Mouse (Mus musculus) stomach, embryonic 14.5 days (tissue): ENCODE measurements around the gene Mcoln1. TPM values are rescaled to one million over a fixed set of nuclear protein-coding genes. Genes with fewer than 3 reads are reported as not detected.
A peak's percentile ranks its signal among the peaks of the same experiment; 100 is the strongest.

ENCODE experiments used
- ATAC-seq: fragments of 200-750 bp; cut with Nextera tagmentation; 2 replicates; pipeline ENCODE4 v1.8.0; 2017; ENCODE audit warnings: low read depth, moderate TSS enrichment; ENCODE audit not compliant: insufficient number of reproducible peaks, insufficient read depth, low FRiP score
- H3K27ac ChIP-seq: fragments of 300-500 bp; sonication (generic); 2 replicates; pipeline ENCODE4 v1.5.1; 2014; ENCODE audit warnings: mild to moderate bottlenecking, low read length, moderate library complexity, mixed read lengths
- H3K27me3 ChIP-seq: fragments of 300-500 bp; sonication (generic); 2 replicates; pipeline ENCODE4 v1.6.1; 2014; ENCODE audit warnings: low read length, control low read depth, mixed read lengths; ENCODE audit not compliant: control insufficient read depth, insufficient read depth
- H3K36me3 ChIP-seq: fragments of 300-500 bp; sonication (generic); 2 replicates; pipeline ENCODE4 v1.6.1; 2014; ENCODE audit warnings: mild to moderate bottlenecking, control low read depth, low read length, moderate library complexity, mixed read lengths; ENCODE audit not compliant: control insufficient read depth, insufficient read depth
- H3K4me1 ChIP-seq: fragments of 300-500 bp; sonication (generic); 2 replicates; pipeline ENCODE4 v1.6.1; 2014; ENCODE audit warnings: low read length, control low read depth, mixed read lengths; ENCODE audit not compliant: control insufficient read depth, insufficient read depth
- H3K4me2 ChIP-seq: fragments of 300-500 bp; sonication (generic); replicated peaks from 2 replicates; pipeline ENCODE4 v1.6.1; 2014; ENCODE audit warnings: low read depth, low read length, control low read depth
- H3K4me3 ChIP-seq: fragments of 300-500 bp; sonication (generic); 2 replicates; pipeline ENCODE4 v1.5.1; 2014; ENCODE audit warnings: low read depth, low read length, control low read depth
- H3K9ac ChIP-seq: fragments of 300-500 bp; sonication (generic); replicated peaks from 2 replicates; pipeline ENCODE4 v1.6.1; 2014; ENCODE audit warnings: low read depth, mild to moderate bottlenecking, control low read depth, low read length, moderate library complexity, mixed read lengths
- H3K9me3 ChIP-seq: fragments of 300-500 bp; sonication (generic); 2 replicates; pipeline ENCODE4 v1.6.1; 2016; ENCODE audit warnings: low read depth, low read length, control low read depth; ENCODE audit not compliant: control insufficient read depth
- WGBS: fragments of 180-500 bp; shearing (Covaris S2); extraction: QIAGEN DNeasy Blood & Tissue Kit; methylation state at CpG from one replicate; pipeline ENCODE4 v1.1.7; 2014; 5-methylcytosine and 5-hydroxymethylcytosine counted together
- polyA plus RNA-seq: library from polyadenylated mRNA; unstranded; fragments of >200 nt; fragmentation: Nextera tagmentation; extraction: Ambion mirVana; gene quantifications from 2 replicates; pipeline ENCODE4 v1.2.1, GENCODE M21; 2014

The Mcoln1 gene
- polyA plus RNA-seq, 1 experiment from 2014 or later, result 34.3 TPM

DNA sequence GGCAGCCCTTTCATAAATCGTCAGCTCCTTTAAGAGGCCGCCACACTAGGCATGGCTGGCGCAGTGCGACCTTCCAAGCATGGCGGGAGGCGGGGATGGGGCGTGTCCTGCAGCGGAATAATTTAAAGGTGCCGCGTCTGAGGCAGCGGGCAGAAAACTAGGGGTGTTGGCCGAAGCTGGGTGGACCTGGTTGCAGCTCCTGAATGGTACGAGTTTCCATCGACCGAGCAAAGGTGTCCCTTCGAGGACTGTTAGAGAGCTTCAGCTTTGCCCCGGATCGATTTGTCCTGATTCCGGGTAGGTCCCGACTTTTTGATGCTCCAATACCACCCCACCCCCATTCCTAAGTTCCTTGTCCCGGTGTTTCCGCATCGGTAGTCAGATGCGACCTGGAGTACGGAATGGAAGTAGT lies 15.0 kb downstream of the Mcoln1 start, which contains the start of gene Pnpla6:
Gene Pnpla6 (plus strand): TSS at position 125 of the 412 bp plus-strand sequence.
- Histone ChIP-seq H3K9me3 (no peaks in the 10 kb centered on the region), H3K4me1 (no peaks in the 10 kb centered on the region), H3K27ac (peak within 1 kb of the TSS; percentile 70; the same call in 1 of the 2 replicates), H3K4me3 (peak within 1 kb of the TSS; percentile 52), H3K36me3 (peaks cover 15% of the 10 kb centered on the region), H3K27me3 (no peaks in the 10 kb centered on the region), H3K9ac (peak within 1 kb of the TSS; percentile 43), H3K4me2 (peak within 1 kb of the TSS; percentile 90)
- WGBS, result under 1% methylated on average over 25 of the region's 25 CpGs
- ATAC-seq, result peak; percentile 75

DNA sequence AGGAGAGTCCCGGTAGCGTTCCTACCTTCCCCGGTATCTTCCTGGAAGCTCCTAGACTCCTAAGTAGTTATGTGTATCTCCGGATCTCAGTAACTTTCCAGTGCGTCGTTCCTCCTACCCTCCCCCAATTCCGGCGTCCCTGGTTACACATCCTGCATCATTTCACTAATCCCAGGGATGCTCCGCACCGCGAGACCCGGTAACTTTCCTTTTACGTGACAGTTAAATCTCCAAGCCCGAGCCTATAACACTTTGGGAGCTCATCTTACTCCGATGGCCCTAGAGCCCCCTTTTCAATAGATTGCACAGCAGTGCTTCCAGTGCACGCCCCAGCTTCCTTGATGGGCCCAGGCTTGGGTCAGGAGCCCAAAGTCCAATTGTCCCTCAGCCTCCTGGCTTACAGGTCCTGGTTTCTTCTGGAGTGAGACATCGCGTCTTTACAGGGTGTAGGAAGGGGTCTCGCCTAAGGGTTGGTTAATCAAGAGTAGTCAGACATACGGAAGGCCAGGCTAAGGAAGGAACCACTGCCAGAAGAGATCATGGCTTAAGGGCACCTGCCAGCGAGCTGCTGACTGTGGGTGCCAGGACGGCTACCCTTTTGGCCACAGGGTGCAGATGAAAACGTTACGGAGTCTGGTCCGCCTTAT lies 15.6 kb downstream of the Mcoln1 start:
- Histone ChIP-seq H3K27ac (peak overlapping the region; percentile 70; the same call in 1 of the 2 replicates), H3K9me3 (no peaks in the 10 kb centered on the region), H3K4me2 (peak overlapping the region; percentile 90), H3K4me1 (no peaks in the 10 kb centered on the region), H3K4me3 (peak overlapping the region; percentile 52), H3K27me3 (no peaks in the 10 kb centered on the region), H3K36me3 (peaks cover 10% of the 10 kb centered on the region), H3K9ac (peak overlapping the region; percentile 43)
- ATAC-seq, result peak; percentile 12
- under 1% methylated on average over 25 of the region's 25 CpGs for WGBS

DNA sequence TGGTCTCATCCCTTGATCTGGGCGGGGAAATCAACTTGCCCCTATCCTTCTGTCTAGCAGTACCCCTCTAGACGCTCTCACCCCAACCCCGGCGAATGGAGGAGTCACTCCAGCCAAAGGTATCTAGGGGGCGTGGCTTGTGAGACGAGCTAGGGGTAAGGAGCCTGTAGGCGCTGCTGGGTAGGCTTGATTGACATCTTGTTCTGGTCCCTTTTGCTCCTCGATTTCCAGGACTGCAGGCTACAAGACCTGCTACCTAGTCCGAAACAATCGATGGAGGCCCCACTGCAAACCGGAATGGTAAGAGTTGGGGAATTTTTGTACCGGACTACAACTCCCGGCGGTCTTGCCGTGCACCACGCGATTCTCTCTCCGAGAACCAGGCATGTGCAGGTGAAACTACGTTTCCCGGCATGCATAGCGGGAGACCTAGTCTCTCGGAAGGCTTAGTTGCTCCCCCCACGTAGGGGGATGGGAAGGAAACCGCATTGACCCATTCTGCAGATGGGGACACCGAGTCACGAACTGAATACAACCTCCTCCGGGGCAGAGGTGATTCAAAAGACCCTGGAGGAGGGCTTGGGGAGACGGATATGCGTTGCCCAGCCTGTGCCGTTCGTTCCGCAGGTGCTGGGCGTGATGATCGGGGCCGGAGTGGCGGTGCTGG lies 16.3 kb downstream of the Mcoln1 start:
- Histone ChIP-seq H3K9me3 (no peaks in the 10 kb centered on the region), H3K27me3 (no peaks in the 10 kb centered on the region), H3K27ac (peak overlapping the region; percentile 70), H3K9ac (peak overlapping the region; percentile 49), H3K4me2 (peak overlapping the region; percentile 90), H3K4me1 (no peaks in the 10 kb centered on the region), H3K4me3 (peak overlapping the region; percentile 52), H3K36me3 (peaks cover 7% of the 10 kb centered on the region)
- WGBS, result under 1% methylated on average over 36 of the region's 36 CpGs
- peak; percentile 87 for ATAC-seq

DNA sequence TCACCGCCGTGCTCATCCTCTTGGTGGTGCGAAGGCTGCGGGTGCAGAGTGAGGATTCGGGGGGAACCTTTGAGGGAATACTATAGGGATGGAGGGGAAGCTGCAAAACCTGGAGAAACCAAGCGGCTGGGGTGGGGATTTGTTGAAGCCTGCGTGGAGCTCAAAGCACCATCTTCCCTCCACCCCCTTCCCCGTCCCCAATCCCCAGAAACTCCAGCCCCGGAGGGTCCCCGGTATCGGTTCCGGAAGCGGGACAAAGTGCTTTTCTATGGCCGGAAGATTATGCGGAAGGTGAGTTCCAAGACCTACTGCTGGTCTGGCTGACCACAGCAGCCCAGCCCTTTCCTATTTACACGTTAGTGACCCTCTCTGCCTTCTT lies 16.8 kb downstream of the Mcoln1 start:
- peaks cover 7% of the 10 kb centered on the region; the same call in 1 of the 2 replicates for H3K36me3 ChIP-seq
- H3K4me3 ChIP-seq, result peak overlapping the region; percentile 52
- peak overlapping the region; percentile 90 for H3K4me2 ChIP-seq
- no peaks in the 10 kb centered on the region for H3K27me3 ChIP-seq
- peak overlapping the region; percentile 70; the same call in 1 of the 2 replicates for H3K27ac ChIP-seq
- no peak for ATAC-seq
- H3K9ac ChIP-seq, result peak overlapping the region; percentile 49
- no peaks in the 10 kb centered on the region for H3K4me1 ChIP-seq
- no peaks in the 10 kb centered on the region for H3K9me3 ChIP-seq
- WGBS, result 3% methylated on average over 16 of the region's 16 CpGs

DNA sequence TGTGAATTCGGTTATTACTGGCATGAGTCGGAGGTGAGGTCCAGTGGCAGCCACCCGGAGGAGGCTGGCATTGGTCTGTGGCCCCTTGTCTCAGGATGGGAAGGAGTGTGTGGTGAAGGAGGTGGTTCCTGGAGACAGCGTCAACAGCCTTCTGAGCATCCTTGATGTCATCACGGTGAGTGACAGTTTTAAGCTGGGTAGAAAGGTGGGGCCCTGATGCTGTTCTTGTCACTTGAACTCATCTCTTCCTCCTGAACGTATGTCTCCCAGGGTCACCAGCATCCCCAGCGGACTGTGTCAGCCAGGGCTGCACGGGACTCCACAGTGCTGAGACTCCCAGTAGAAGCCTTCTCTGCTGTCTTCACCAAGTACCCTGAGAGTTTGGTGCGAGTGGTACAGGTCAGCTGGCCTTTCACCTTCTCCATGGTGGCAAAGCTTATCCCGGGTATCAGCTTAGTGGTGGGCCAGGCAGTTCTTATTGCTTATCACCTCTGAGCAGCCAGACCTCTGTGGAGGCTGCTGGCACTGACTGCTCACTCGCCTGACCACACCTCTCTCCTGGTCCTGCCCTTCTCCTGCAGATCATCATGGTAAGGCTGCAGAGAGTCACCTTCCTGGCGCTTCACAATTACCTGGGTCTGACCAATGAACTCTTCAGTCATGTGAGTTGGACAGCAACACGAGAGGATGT lies 21.9 kb downstream of the Mcoln1 start:
- 88% methylated on average over 13 of the region's 13 CpGs for WGBS
- no peak overlapping the region for H3K9ac ChIP-seq
- no peak overlapping the region for H3K27ac ChIP-seq
- no peak overlapping the region for H3K4me2 ChIP-seq
- no peaks in the 10 kb centered on the region for H3K9me3 ChIP-seq
- H3K4me1 ChIP-seq, result no peaks in the 10 kb centered on the region
- peaks cover 25% of the 10 kb centered on the region for H3K36me3 ChIP-seq
- ATAC-seq, result peak; percentile 81; the same call in 1 of the 2 replicates
- no peak overlapping the region for H3K4me3 ChIP-seq
- H3K27me3 ChIP-seq, result no peaks in the 10 kb centered on the region

DNA sequence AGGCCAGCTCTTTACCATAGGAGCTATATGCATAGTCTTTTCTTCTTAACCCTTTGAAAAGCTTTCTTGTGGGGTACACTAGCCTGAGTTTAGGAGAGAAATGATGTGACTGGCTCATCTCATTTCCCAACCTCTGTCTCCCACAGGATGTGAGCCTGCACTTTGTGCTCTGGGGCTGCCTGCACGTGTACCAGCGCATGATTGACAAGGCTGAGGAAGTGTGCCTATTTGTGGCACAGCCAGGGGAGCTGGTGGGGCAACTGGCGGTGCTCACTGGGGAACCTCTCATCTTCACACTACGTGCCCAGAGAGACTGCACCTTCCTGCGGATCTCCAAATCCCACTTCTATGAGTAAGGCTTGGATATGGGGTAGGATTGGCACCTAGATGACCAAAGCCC lies 30.6 kb downstream of the Mcoln1 start:
- no peak overlapping the region for H3K9ac ChIP-seq
- H3K27ac ChIP-seq, result no peak overlapping the region
- H3K4me1 ChIP-seq, result no peaks in the 10 kb centered on the region
- H3K4me2 ChIP-seq, result no peak overlapping the region
- no peaks in the 10 kb centered on the region for H3K27me3 ChIP-seq
- no peak overlapping the region for H3K4me3 ChIP-seq
- 88% methylated on average over 5 of the region's 5 CpGs for WGBS
- no peak for ATAC-seq
- H3K9me3 ChIP-seq, result no peaks in the 10 kb centered on the region
- H3K36me3 ChIP-seq, result peaks cover 17% of the 10 kb centered on the region

DNA sequence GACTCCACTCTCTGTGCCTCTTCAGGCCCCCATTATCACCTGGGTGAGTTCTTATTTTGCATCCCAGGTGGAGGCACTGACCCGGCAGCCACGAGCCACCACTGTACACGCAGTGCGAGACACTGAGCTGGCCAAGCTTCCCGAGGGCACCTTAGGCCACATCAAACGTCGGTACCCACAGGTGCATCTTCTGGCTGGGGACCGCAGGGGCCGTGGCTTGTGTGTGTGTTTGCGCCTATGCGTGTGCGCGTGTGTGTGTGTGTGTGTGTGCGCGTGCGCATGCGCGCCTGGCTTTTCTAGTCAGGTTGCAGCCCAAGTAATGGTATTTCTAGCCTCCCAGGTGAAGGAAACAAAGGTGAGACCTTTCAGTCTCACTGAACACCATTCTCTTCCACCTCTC lies 31.7 kb downstream of the Mcoln1 start:
- H3K4me2 ChIP-seq, result no peak overlapping the region
- WGBS, result 93% methylated on average over 18 of the region's 18 CpGs
- no peaks in the 10 kb centered on the region for H3K27me3 ChIP-seq
- H3K9me3 ChIP-seq, result no peaks in the 10 kb centered on the region
- ATAC-seq, result no peak
- no peak overlapping the region for H3K27ac ChIP-seq
- no peaks in the 10 kb centered on the region for H3K4me1 ChIP-seq
- H3K4me3 ChIP-seq, result no peak overlapping the region
- no peak overlapping the region for H3K9ac ChIP-seq
- peaks cover 15% of the 10 kb centered on the region; the same call in 1 of the 2 replicates for H3K36me3 ChIP-seq

DNA sequence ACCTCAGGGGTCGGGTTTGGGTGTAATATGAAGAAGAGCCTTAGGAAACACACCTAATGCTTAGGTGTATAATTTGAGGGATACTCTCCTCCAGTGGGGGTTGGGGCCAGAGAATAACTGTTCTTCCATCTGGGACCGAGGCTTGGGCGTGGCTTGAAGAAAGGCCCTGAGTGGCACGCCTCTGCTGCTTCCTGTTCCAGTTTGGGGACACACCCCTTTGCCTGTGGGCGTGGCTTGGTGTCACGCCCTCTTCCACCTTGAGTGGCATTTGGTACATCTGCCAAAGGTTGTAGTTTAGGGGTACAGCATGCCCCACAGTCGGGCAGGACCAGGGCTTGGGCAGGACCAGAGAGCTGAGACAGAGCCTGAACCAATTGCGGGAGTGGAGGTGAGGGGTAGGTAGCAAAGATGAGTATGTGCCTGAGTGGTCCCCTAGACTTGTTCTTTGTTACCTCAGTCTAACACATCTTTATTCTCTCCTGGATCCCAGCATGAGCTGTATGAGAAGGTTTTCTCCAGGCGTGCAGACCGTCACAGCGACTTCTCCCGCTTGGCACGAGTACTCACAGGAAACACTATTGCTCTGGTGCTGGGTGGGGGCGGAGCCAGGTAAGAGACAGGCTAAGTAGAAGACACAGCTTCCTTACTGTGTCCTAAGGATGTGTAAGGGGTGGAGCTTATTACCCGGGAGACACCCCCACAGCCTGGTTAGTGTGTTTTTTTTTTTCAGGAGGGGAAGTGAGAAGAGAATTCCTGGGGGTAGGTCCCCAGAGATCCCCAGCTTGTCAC lies 36.0 kb downstream of the Mcoln1 start:
- no peaks in the 10 kb centered on the region for H3K9me3 ChIP-seq
- H3K4me2 ChIP-seq, result no peak overlapping the region
- ATAC-seq, result no peak
- no peak overlapping the region for H3K27ac ChIP-seq
- H3K4me1 ChIP-seq, result no peaks in the 10 kb centered on the region
- WGBS, result 56% methylated on average over 15 of the region's 15 CpGs
- H3K4me3 ChIP-seq, result no peak overlapping the region
- H3K36me3 ChIP-seq, result peaks cover 41% of the 10 kb centered on the region
- H3K27me3 ChIP-seq, result no peaks in the 10 kb centered on the region
- H3K9ac ChIP-seq, result no peak overlapping the region
